Mouse (Mus musculus) central nervous system, embryonic 18 days (tissue): ENCODE results near the gene Bhlhe41. TPM values are rescaled to one million over a fixed set of nuclear protein-coding genes. Genes with fewer than 3 reads are reported as not detected.

Experiments
- polyA plus RNA-seq: library from polyadenylated mRNA; depleted of rRNA; stranded (reverse); fragments of >200 nt; gene quantifications from 2 replicates; pipeline ENCODE4 v1.2.3, GENCODE M21; 2012; rRNA removed

Bhlhe41 gene
- 3.1 and 3.3 TPM in 2 replicates for polyA plus RNA-seq

DNA sequence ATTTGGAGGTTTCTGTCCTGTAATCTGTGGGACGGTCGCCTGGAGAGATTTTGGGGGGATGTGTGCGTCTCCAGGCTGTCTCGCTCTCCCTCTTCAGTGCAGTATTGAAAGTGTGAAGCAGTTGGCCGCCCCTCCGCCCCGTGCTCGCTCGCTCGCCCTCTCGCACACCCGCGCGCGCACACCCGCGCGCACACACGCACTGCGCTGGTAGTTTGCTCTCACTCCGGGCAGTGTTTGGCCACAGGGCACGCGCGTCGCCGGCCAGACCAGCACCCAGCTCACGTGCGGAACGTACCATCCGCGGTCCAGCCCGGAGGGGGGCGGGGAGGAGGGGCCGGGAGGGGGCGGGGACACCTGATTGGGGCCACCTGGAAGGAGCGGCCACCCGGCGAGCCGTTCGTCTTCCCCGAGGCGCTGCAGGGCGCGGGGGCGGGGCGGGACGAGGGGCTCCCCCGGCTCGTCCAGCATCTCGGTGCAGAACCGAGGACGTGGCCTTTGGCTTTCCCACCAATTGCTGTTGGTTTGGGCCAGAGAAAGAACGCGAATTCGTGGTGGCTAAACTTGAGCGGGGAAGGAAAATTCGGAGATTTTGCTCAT is at the start of gene Bhlhe41:
TSS of gene Bhlhe41 (minus strand) at position 270 of the 597 bp plus-strand sequence.

Other genes starting within 250 kb of the Bhlhe41 start
- gene Tuba3b, start 249.8 kb downstream of the Bhlhe41 start, polyA plus RNA-seq: not detected in 2 replicates
- 9.5 and 10.3 TPM in 2 replicates for gene Rassf8, start 118.8 kb downstream of the Bhlhe41 start, polyA plus RNA-seq
- gene Sspn, start 66.1 kb upstream of the Bhlhe41 start, polyA plus RNA-seq: 1.9 and 2.7 TPM in 2 replicates